Mouse (Mus musculus) C2C12 (cell line): Measurements from ENCODE around the gene Trappc4. TPM values are rescaled to one million over a fixed set of nuclear protein-coding genes. Genes with fewer than 3 reads are reported as not detected.
A peak's percentile ranks its signal among the peaks of the same experiment; 100 is the strongest.

Experiments
- H3K27me3 ChIP-seq: one replicate; pipeline ENCODE4 v1.6.1; 2011; ENCODE audit not compliant: control insufficient read depth, insufficient read depth, insufficient read length
- H3K36me3 ChIP-seq: one replicate; pipeline ENCODE4 v1.6.1; 2011; ENCODE audit not compliant: control insufficient read depth, insufficient read depth
- H3K4me3 ChIP-seq: one replicate; pipeline ENCODE4 v1.5.1; 2011; ENCODE audit warnings: mild to moderate bottlenecking, control low read depth; ENCODE audit not compliant: poor library complexity, insufficient read depth, severe bottlenecking
- H3K79me2 ChIP-seq: one replicate; pipeline ENCODE4 v1.6.1; 2011; ENCODE audit not compliant: control insufficient read depth, insufficient read depth
- H3K79me3 ChIP-seq: one replicate; pipeline ENCODE4 v1.6.1; 2011; ENCODE audit warnings: low read depth, control low read depth
- H3ac ChIP-seq: one replicate; pipeline ENCODE3; 2011; ENCODE audit warnings: low read depth; ENCODE audit not compliant: control insufficient read depth, insufficient read length
- CEBPB ChIP-seq: IDR thresholded peaks from one replicate; pipeline ENCODE4 v1.6.1; 2011; ENCODE audit warnings: low read depth, mild to moderate bottlenecking, control low read depth, moderate library complexity
- CTCF ChIP-seq: IDR thresholded peaks from one replicate; pipeline ENCODE4 v1.5.1; 2011; ENCODE audit not compliant: control insufficient read depth, insufficient read depth, insufficient read length
- FOSL1 ChIP-seq: IDR thresholded peaks from one replicate; pipeline ENCODE4 v1.8.0; 2011; ENCODE audit warnings: mild to moderate bottlenecking, low read length; ENCODE audit not compliant: poor library complexity, insufficient read depth, severe bottlenecking
- MAX ChIP-seq: IDR thresholded peaks from one replicate; pipeline ENCODE4 v1.6.1; 2011; ENCODE audit warnings: mild to moderate bottlenecking, control low read depth
- MYOD1 ChIP-seq: IDR thresholded peaks from one replicate; pipeline ENCODE4 v1.6.1; 2011; ENCODE audit warnings: low read depth; ENCODE audit not compliant: control insufficient read depth, insufficient read length
- MYOG ChIP-seq: IDR thresholded peaks from one replicate; pipeline ENCODE4 v1.6.1; 2011; ENCODE audit not compliant: control insufficient read depth, insufficient read length; ENCODE audit errors: extremely low read depth
- USF1 ChIP-seq: IDR thresholded peaks from one replicate; pipeline ENCODE4 v1.6.1; 2011; ENCODE audit warnings: low read depth, mild to moderate bottlenecking, control low read depth, moderate library complexity
- polyA plus RNA-seq: library from polyadenylated mRNA; unstranded; fragments of >200 nt; fragmentation: generic; extraction: Trizol; gene quantifications from one replicate; pipeline ENCODE4 v1.2.1, GENCODE M21; 2012; ENCODE audit warnings: missing spikeins

Trappc4 gene
- polyA plus RNA-seq, 1 experiment = 149 TPM

DNA sequence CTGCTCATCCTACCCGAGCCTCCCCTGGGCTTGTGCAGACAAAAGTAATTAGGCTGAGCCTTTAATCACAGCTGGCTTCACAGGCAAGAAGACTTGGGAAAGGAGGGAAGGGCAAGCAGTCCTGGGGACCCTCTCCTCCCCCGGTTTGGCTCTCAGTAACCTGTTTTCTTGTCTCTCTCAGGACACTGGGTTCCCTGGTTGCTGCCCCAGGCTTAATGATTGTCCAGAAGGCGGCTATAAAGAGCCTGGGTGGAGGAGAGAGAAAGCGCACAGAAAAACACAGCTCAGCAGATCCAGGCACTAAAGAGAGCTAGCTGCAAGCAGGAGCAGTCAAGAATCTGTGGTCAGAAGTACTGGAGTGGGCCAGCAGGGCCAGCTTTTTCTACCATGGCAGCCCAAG lies 9.3 kb downstream of the Trappc4 start:
- Histone ChIP-seq H3K79me3 (no peaks in the 10 kb centered on the region), H3ac (no peak overlapping the region), H3K36me3 (peaks cover 18% of the 10 kb centered on the region), H3K79me2 (no peaks in the 10 kb centered on the region), H3K27me3 (no peaks in the 10 kb centered on the region), H3K4me3 (no peak overlapping the region)
- TF ChIP-seq MYOG = no peak
- TF ChIP-seq CEBPB = no peak
- TF ChIP-seq MAX = no peak
- TF ChIP-seq MYOD1 = no peak
- TF ChIP-seq USF1 = no peak
- TF ChIP-seq CTCF = no peak
- no peak for TF ChIP-seq FOSL1

DNA sequence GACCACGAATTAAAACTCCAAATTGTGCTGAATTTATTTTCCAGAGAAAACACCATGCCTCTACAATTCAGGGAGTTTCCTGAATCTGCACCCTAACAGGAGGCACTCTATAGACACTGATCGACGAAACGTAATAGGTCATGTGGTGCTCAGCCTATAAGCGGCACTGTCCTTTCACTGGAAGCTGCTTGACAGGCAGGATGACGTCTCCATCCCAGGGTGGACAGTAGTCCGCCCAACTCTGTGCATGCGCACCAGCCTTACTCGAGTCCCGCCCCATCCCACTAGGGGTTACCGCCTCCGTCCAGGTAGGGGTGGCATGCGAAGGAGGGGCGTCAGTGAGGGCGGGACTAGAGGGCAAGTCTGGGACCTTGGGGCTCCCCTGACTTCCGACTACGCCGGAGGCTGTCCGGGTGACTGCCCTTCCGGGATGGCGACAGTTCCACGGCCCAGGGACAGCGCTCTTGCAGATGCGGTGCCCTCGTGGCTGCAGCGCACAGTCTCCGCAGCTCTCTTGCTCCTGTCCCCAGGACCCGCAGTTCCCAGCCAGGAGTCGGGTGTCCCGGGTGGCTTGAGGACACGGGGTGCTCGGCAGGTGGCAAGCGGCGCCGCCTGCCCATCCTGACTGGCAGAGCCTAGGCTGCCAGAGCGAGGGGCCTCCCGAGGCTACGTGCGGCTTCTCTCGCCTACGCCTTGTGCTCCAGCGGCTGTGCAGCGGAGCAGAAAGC lies 10.6 kb downstream of the Trappc4 start, which contains the start of gene Slc37a4:
Gene Slc37a4 (plus strand): TSS at position 169 of the 728 bp plus-strand sequence.
- Histone ChIP-seq H3K4me3 (peak within 1 kb of the TSS; percentile 50), H3K36me3 (peaks cover 9% of the 10 kb centered on the region), H3K79me3 (no peaks in the 10 kb centered on the region), H3K27me3 (no peaks in the 10 kb centered on the region), H3K79me2 (no peaks in the 10 kb centered on the region), H3ac (peak within 1 kb of the TSS; percentile 76)
- peak; percentile 8 for TF ChIP-seq MAX
- TF ChIP-seq CEBPB = no peak
- no peak for TF ChIP-seq FOSL1
- TF ChIP-seq MYOD1 = no peak
- peak; percentile 97 for TF ChIP-seq USF1
- no peak for TF ChIP-seq CTCF
- TF ChIP-seq MYOG = no peak

DNA sequence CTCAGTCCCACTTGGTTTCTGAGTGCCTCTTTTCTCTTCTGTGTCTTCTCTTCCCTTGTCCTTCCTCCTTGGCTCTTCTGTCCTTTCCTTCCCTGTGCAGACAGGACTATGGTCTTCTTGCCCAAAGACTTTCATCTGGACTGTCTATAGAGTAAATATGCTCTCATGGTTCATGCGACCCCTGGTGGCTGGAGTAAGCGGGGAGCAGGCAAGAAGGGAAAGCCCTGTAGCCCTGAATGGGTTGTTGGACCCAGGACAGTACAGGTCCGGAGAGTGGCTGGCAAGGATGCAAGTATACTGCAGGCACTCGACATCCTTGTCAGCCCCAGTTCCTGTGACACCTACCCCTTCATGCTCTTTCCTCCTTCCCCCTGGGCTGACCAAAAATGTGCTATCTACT lies 15.9 kb downstream of the Trappc4 start:
- Histone ChIP-seq H3K79me2 (no peaks in the 10 kb centered on the region), H3K27me3 (no peaks in the 10 kb centered on the region), H3K79me3 (no peaks in the 10 kb centered on the region), H3ac (no peak overlapping the region), H3K36me3 (peaks cover 53% of the 10 kb centered on the region), H3K4me3 (no peak overlapping the region)
- TF ChIP-seq FOSL1 = no peak

DNA sequence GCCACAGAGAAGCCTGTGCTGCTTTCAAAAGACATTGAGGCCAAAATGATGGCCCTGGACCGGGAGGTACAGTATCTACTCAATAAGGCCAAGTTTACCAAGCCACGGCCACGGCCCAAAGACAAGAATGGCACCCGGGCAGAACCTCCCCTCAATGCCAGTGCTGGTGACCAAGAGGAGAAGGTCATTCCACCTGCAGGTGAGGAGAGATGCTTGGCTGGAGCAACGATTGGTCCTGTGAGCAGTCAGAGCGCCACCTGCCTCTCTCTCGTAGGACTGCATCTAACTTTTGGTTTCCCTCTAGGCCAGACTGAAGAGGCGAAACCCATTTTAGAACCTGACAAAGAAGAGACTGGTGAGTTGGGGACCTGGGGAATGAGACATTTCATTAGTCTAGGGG lies 18.1 kb downstream of the Trappc4 start:
- peaks cover 75% of the 10 kb centered on the region for H3K36me3 ChIP-seq
- TF ChIP-seq FOSL1 (no peak), CTCF (peak; percentile 47), MYOG (no peak), CEBPB (no peak), MYOD1 (no peak)

DNA sequence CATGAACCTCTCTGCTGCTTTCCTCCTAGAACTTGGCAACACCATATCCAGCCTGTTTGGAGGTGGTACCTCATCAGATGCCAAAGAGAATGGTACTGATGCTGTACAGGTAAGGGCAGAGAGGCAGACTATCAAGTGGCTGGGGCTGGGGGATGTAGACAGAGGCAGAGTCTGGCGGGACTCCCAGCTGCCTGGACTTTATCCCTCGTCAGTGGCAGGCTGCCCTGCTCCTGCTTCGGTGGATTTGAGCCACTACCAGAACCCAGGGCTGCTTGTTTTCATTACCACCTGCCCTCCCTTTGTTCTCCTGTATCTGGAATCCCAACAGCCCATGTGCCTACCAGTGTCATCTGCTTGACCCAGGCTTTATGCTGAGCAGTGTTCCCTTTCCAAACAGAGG lies 20.2 kb downstream of the Trappc4 start:
- Histone ChIP-seq H3K4me3 (no peak overlapping the region), H3K27me3 (no peaks in the 10 kb centered on the region), H3K79me2 (no peaks in the 10 kb centered on the region), H3K36me3 (peaks cover 90% of the 10 kb centered on the region), H3ac (no peak overlapping the region), H3K79me3 (no peaks in the 10 kb centered on the region)
- TF ChIP-seq FOSL1 (no peak), CTCF (no peak), MAX (no peak)

More for the DNA sequence above, 18.1 kb downstream of the Trappc4 start:
- no peak overlapping the region for H3K4me3 ChIP-seq
- no peaks in the 10 kb centered on the region for H3K79me3 ChIP-seq
- no peaks in the 10 kb centered on the region for H3K79me2 ChIP-seq
- no peak overlapping the region for H3ac ChIP-seq
- H3K27me3 ChIP-seq = no peaks in the 10 kb centered on the region

DNA sequence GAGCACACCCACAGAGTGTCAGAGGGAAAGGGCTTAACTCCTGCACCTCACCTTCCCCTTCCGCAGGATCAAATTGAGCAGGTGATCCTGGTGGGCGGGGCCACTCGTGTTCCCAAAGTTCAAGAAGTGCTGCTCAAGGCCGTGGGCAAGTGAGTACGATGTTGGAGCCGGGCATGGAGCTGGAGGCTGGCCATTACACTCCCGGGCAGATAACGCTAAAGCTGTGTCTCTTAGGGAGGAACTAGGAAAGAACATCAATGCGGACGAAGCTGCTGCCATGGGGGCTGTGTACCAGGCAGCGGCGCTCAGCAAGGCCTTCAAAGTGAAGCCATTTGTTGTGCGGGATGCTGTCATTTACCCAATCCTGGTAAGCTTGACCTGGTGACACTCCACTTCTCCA lies 22.8 kb downstream of the Trappc4 start:
- Histone ChIP-seq H3K79me3 (peaks cover 17% of the 10 kb centered on the region), H3K27me3 (no peaks in the 10 kb centered on the region), H3K79me2 (peaks cover 18% of the 10 kb centered on the region), H3ac (no peak overlapping the region), H3K36me3 (peaks cover 82% of the 10 kb centered on the region), H3K4me3 (no peak overlapping the region)
- TF ChIP-seq CEBPB = no peak
- no peak for TF ChIP-seq MYOD1
- TF ChIP-seq MYOG = no peak
- TF ChIP-seq CTCF = no peak
- no peak for TF ChIP-seq FOSL1
- no peak for TF ChIP-seq MAX
- no peak for TF ChIP-seq USF1
